ENCODE assay signal across 16 mouse cellular contexts in genomic region chr14:8192727-8193126, GRCm38 (mm10).
"Had no signal": no experiment of that assay in that cellular context is flagged by ENCODE, and none has a peak within 500 bp of the region (broad histone marks: within the 10 kb centered on the region; RNA-seq: fewer than 3 reads in every experiment).

No protein-coding gene starts in this region.

- H3K9ac ChIP-seq: lung, embryonic 14.5 days; midbrain, embryonic 12.5 days; neural tube, embryonic 13.5 days; stomach, embryonic 15.5 days had no signal

- H3K4me2 ChIP-seq: lung, embryonic 14.5 days; midbrain, embryonic 12.5 days; neural tube, embryonic 13.5 days; stomach, embryonic 15.5 days had no signal

- H3K36me3 ChIP-seq: midbrain, embryonic 10.5 days; midbrain, embryonic 12.5 days; neural tube, embryonic 13.5 days; stomach, embryonic 15.5 days had no signal

- H3K4me1 ChIP-seq: midbrain, embryonic 10.5 days; midbrain, embryonic 12.5 days; neural tube, embryonic 13.5 days; stomach, embryonic 15.5 days had no signal

- DNase-seq: lung, adult 18-20 months; lung, embryonic 14.5 days; lung, postnatal 10 days; lung, postnatal 4 days; midbrain, embryonic 14.5 days; right cerebral cortex, postnatal 14 days; thymus, adult 2 months; thymus, postnatal 25 days; thymus, postnatal 4 days had no signal

- H3K4me3 ChIP-seq: midbrain, embryonic 10.5 days; midbrain, embryonic 12.5 days; myocyte; neural tube, embryonic 13.5 days; stomach, embryonic 15.5 days had no signal

- H3K27ac ChIP-seq: midbrain, embryonic 10.5 days; midbrain, embryonic 12.5 days; neural tube, embryonic 13.5 days; stomach, embryonic 15.5 days; stomach, postnatal 0 days had no signal

- ATAC-seq: midbrain, embryonic 16.5 days had no signal

- H3K27me3 ChIP-seq: midbrain, embryonic 12.5 days; neural tube, embryonic 13.5 days; stomach, embryonic 15.5 days had no signal

- H3K9me3 ChIP-seq: midbrain, embryonic 10.5 days; midbrain, embryonic 12.5 days; neural tube, embryonic 13.5 days; stomach, embryonic 15.5 days had no signal
